Mouse (Mus musculus): ENCODE measurements at regions not wholly inside any gene's neighbourhood (a gene's known extent, or its start where the extent isn't known, plus 50 kb on each side); places are given as distances from the start of the nearest gene placed in this dataset.

DNA sequence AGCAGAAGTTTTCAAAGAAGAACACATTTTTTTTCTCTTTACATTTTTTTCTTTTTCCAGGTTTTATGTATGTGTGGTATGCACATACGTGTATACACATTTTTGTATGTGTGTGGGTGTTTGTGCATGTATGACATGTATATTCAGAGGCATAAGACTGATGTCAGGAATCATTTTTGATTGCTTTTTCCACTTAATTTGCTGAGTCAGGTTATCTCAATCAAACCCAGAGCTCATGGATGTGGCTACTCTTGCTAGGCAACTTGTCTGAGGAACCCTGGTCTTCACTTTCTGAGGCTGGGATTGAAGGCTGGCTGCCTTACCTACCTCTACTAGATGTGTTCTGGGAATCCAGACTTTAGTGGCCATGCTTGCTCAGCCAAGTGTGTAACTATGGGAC, 174.2 kb upstream of the Stt3b start:
- H3K36me3 ChIP-seq (ENCODE audit: control insufficient read depth, insufficient read depth, low read length), result no peaks in the 10 kb centered on the region
- H3K9ac ChIP-seq (ENCODE audit: low read length), result no peak overlapping the region
- no peak overlapping the region for H3K4me2 ChIP-seq (ENCODE audit: low read depth, low read length)
- ATAC-seq (ENCODE audit: low read depth), result no peak
- no peak overlapping the region for H3K4me3 ChIP-seq (ENCODE audit: low read length)
- no peaks in the 10 kb centered on the region for H3K27me3 ChIP-seq (ENCODE audit: control insufficient read depth, insufficient read depth, low read depth, low read length)
- H3K9me3 ChIP-seq (ENCODE audit: control insufficient read depth, low read length), result no peaks in the 10 kb centered on the region
- WGBS, result 77% methylated on average over 1 of the region's 1 CpGs
- no peak overlapping the region for H3K27ac ChIP-seq (ENCODE audit: low read length)
- H3K4me1 ChIP-seq (replicated peaks; ENCODE audit: control insufficient read depth, insufficient read depth, low read length), result no peaks in the 10 kb centered on the region

DNA sequence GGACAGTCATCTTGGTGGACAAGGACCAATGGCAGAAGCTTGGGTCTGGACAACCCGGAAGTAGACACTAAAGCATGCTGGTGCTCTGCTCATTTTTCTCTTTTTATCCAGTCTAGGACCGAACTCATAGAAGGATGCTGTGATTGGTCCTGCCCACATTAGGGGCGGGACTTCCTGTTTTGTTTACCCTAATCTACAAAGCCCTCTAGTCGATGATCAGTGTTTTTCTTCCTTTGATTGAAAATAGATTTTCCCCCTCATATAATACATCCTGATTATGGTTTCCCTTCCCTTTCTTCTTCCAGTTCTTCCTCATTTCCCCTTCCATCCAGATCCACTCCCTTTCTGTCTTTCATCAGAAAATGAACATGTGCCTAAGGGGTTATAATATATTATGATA, 175.0 kb upstream of the Stt3b start:
- WGBS, result 81% methylated on average over 4 of the region's 4 CpGs
- ATAC-seq (ENCODE audit: low read depth), result no peak
- no peaks in the 10 kb centered on the region for H3K27me3 ChIP-seq (ENCODE audit: control insufficient read depth, insufficient read depth, low read depth, low read length)

DNA sequence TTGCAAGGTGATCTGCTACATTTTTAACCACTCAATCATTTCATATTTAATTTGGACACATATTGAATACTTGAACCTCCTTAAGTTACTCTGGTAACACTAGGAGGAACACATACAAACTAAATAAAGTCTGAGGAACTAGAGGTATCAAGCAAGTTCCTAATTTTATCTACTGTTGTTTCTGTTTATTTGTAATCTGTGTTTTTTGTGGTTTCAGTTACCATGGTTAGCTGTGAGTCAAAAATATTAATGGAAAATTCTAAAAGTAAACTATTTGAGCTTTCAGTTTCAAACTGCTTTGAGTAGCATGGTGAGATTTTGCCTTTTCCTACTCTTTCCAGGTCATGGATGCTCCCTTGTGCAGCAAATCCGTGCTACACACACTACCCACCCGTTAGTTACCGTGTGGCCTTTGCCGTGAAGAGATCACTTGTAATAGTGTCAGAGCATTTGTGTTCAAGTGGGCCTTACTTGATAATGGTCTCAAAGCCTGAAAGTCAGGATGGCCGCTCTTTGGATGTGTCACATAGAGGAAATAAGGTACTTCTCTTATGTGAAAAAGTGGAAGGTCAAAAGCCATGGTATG, 177.0 kb upstream of the Stt3b start:
- Histone ChIP-seq H3K4me2 (ENCODE audit: low read depth, low read length) (no peak overlapping the region), H3K36me3 (ENCODE audit: control insufficient read depth, insufficient read depth, low read length) (no peaks in the 10 kb centered on the region), H3K27ac (ENCODE audit: low read length) (no peak overlapping the region), H3K27me3 (ENCODE audit: control insufficient read depth, insufficient read depth, low read depth, low read length) (no peaks in the 10 kb centered on the region), H3K4me1 (replicated peaks; ENCODE audit: control insufficient read depth, insufficient read depth, low read length) (no peaks in the 10 kb centered on the region), H3K9me3 (ENCODE audit: control insufficient read depth, low read length) (no peaks in the 10 kb centered on the region), H3K4me3 (ENCODE audit: low read length) (no peak overlapping the region), H3K9ac (ENCODE audit: low read length) (no peak overlapping the region)
- no peak for ATAC-seq (ENCODE audit: low read depth)
- WGBS, result 80% methylated on average over 5 of the region's 5 CpGs

More for the DNA sequence above, 175.0 kb upstream of the Stt3b start:
- H3K9ac ChIP-seq (ENCODE audit: low read length), result no peak overlapping the region
- no peak overlapping the region for H3K4me3 ChIP-seq (ENCODE audit: low read length)
- no peak overlapping the region for H3K4me2 ChIP-seq (ENCODE audit: low read depth, low read length)
- no peaks in the 10 kb centered on the region for H3K36me3 ChIP-seq (ENCODE audit: control insufficient read depth, insufficient read depth, low read length)
- H3K9me3 ChIP-seq (ENCODE audit: control insufficient read depth, low read length), result no peaks in the 10 kb centered on the region
- H3K27ac ChIP-seq (ENCODE audit: low read length), result no peak overlapping the region
- no peaks in the 10 kb centered on the region for H3K4me1 ChIP-seq (replicated peaks; ENCODE audit: control insufficient read depth, insufficient read depth, low read length)

DNA sequence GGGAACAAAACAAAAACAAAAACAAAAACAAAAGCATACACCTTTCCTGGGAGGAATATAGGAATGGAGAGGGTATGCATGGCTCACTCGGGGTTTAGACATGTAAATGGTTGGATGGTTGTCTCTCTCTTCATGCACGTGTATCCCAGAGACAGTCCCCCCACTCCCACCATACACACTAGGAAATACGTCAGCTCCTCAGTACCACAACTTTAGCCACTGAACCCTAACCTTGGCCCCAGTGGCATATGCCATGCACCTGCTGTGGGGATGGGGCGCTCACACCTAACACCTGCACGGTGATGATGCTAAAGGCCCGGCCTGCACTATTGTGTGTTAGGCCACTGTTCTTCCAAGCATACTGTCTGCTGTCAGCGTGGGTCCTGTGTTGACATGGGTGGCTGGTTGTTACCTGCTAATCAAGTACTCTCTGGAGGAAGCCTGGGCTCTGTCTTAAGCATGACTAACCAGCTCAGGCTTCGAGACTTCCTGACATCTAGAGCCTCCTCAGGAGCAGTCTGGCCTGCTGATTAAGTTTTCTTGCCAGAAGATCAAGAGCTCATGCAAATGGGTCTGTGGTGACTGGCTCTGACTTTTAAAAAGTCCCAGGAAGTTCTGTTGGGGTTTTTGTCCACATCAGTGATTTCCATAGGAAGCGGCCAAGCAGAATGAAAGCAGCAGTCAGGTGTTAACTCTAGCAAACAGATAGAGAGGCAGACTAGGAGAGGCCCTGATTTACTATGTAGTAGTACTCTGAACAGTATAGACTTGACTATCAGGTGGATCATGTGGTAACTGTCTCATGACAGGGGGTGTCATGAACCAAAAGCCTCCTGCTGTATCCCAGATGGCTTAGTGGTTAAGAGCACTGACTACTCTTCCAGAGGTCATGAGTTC, 178.9 kb upstream of the Stt3b start:
- Histone ChIP-seq H3K9me3 (ENCODE audit: control insufficient read depth, low read length) (no peaks in the 10 kb centered on the region), H3K9ac (ENCODE audit: low read length) (no peak overlapping the region), H3K4me2 (ENCODE audit: low read depth, low read length) (no peak overlapping the region), H3K27ac (ENCODE audit: low read length) (no peak overlapping the region), H3K27me3 (ENCODE audit: control insufficient read depth, insufficient read depth, low read depth, low read length) (no peaks in the 10 kb centered on the region), H3K4me1 (replicated peaks; ENCODE audit: control insufficient read depth, insufficient read depth, low read length) (no peaks in the 10 kb centered on the region), H3K4me3 (ENCODE audit: low read length) (no peak overlapping the region), H3K36me3 (ENCODE audit: control insufficient read depth, insufficient read depth, low read length) (no peaks in the 10 kb centered on the region)
- no peak for ATAC-seq (ENCODE audit: low read depth)
- 81% methylated on average over 9 of the region's 9 CpGs for WGBS

DNA sequence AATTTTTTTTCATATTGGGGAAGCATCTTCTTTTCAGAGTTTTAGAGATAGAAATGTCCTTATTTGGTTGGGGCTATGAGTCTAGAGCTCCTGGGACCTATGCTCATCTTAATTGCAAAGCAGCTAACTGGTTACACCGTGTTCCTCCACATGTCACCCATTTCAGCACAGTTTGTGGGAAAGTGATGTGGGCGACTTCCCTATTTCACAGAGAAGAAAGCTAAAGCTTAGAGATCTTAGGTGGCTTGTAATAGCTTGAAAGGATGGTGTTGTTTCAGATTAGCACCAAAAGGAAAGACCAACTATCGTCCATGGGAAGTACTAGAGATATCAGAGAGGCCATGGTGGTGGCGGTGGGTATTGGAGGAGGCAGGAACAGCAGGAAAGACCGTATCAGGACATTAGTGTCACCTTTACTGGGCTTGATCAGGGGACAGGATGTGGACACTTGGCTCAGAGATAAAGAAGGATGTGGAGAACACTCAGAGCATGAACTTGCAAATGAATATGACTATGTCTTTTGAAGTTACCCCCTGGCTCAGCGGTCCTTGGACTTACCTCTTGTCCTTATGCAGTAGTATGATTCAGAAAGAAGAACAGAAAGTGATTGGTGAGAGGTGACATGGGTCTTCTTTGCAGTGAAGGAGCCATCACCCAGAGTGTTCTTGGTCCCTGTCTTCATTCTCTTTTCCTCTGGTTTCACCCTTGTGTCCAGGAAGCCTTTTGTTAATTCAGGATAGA, 182.4 kb upstream of the Stt3b start:
- H3K27me3 ChIP-seq (ENCODE audit: control insufficient read depth, insufficient read depth, low read depth, low read length), result peaks cover 2% of the 10 kb centered on the region; the same call in 1 of the 2 replicates
- no peak overlapping the region for H3K9ac ChIP-seq (ENCODE audit: low read length)
- no peak overlapping the region for H3K4me3 ChIP-seq (ENCODE audit: low read length)
- H3K4me2 ChIP-seq (ENCODE audit: low read depth, low read length), result no peak overlapping the region
- no peak for ATAC-seq (ENCODE audit: low read depth)
- 64% methylated on average over 6 of the region's 6 CpGs for WGBS
- no peaks in the 10 kb centered on the region for H3K4me1 ChIP-seq (replicated peaks; ENCODE audit: control insufficient read depth, insufficient read depth, low read length)
- no peak overlapping the region for H3K27ac ChIP-seq (ENCODE audit: low read length)
- H3K36me3 ChIP-seq (ENCODE audit: control insufficient read depth, insufficient read depth, low read length), result no peaks in the 10 kb centered on the region
- H3K9me3 ChIP-seq (ENCODE audit: control insufficient read depth, low read length), result no peaks in the 10 kb centered on the region

DNA sequence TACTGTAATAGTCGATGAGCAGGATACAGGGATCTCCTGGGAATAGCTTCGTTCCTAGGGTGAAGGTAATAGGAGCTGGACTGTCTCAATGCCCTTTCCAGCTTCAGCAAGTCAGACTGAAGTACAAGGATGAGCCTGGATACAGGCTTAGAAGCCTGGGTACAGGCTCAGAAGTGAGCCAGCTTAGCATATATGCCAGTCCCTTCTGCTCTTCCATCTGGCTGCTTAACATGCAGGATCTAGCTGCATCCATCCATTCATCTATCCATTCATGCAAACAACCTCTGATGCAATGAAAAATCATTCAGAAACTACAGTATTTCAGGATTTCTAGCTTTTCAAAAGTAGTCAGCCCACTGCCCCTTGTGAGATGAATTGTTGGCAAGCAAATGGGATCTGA, 183.5 kb upstream of the Stt3b start:
- Histone ChIP-seq H3K9ac (ENCODE audit: low read length) (no peak overlapping the region), H3K4me2 (ENCODE audit: low read depth, low read length) (no peak overlapping the region), H3K27me3 (ENCODE audit: control insufficient read depth, insufficient read depth, low read depth, low read length) (peaks cover 2% of the 10 kb centered on the region; the same call in 1 of the 2 replicates), H3K27ac (ENCODE audit: low read length) (no peak overlapping the region), H3K36me3 (ENCODE audit: control insufficient read depth, insufficient read depth, low read length) (no peaks in the 10 kb centered on the region), H3K4me1 (replicated peaks; ENCODE audit: control insufficient read depth, insufficient read depth, low read length) (no peaks in the 10 kb centered on the region), H3K4me3 (ENCODE audit: low read length) (no peak overlapping the region), H3K9me3 (ENCODE audit: control insufficient read depth, low read length) (no peaks in the 10 kb centered on the region)
- 85% methylated on average over 2 of the region's 2 CpGs for WGBS
- ATAC-seq (ENCODE audit: low read depth), result no peak

DNA sequence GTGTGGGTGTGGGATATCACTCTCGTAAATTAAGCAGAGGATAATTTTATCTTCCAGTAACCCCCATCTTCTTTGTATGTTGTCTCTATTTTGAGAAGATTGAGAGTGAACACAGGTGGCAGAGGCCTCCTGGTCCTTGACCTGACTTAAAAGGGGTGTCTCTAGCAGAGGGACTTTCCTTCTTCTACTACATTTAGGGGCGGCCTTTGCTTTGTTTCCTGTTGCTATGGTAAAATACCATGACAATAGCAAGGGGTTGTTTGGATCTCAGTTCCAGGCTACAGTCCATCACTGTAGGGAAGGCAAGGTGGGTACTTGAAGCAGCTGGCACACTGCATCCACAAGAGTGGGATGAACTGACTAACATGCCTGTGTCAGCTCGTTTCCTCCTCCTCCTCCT, 189.3 kb upstream of the Stt3b start:
- 59% methylated on average over 3 of the region's 3 CpGs for WGBS
- H3K9me3 ChIP-seq (ENCODE audit: control insufficient read depth, low read length), result no peaks in the 10 kb centered on the region
- H3K36me3 ChIP-seq (ENCODE audit: control insufficient read depth, insufficient read depth, low read length), result no peaks in the 10 kb centered on the region
- no peak for ATAC-seq (ENCODE audit: low read depth)
- no peak overlapping the region for H3K4me2 ChIP-seq (ENCODE audit: low read depth, low read length)
- H3K9ac ChIP-seq (ENCODE audit: low read length), result no peak overlapping the region
- peaks cover 2% of the 10 kb centered on the region; the same call in 1 of the 2 replicates for H3K27me3 ChIP-seq (ENCODE audit: control insufficient read depth, insufficient read depth, low read depth, low read length)
- H3K27ac ChIP-seq (ENCODE audit: low read length), result no peak overlapping the region
- H3K4me1 ChIP-seq (replicated peaks; ENCODE audit: control insufficient read depth, insufficient read depth, low read length), result no peaks in the 10 kb centered on the region
- H3K4me3 ChIP-seq (ENCODE audit: low read length), result no peak overlapping the region

DNA sequence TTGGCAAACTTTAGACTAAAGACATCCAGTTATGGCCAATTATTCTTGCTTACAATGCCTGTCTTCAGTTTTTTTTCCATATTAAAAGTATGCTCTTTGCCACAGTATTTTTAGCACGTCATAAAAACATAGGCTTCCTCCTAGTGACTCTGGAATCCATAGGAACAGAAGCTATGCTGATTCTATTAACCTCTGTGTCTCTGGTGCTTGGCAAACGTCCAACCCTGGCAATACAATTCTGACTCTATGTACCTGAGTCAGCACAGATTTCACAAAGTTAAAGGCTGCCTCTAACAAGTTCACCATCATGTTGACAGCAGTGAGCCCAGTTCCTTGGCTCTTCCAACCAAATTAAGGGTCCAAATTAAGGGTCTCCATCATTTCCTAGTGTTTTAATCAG, 194.6 kb upstream of the Stt3b start:
- Histone ChIP-seq H3K4me1 (replicated peaks; ENCODE audit: control insufficient read depth, insufficient read depth, low read length) (no peaks in the 10 kb centered on the region), H3K27me3 (ENCODE audit: control insufficient read depth, insufficient read depth, low read depth, low read length) (no peaks in the 10 kb centered on the region), H3K4me3 (ENCODE audit: low read length) (no peak overlapping the region), H3K36me3 (ENCODE audit: control insufficient read depth, insufficient read depth, low read length) (no peaks in the 10 kb centered on the region), H3K9me3 (ENCODE audit: control insufficient read depth, low read length) (no peaks in the 10 kb centered on the region), H3K4me2 (ENCODE audit: low read depth, low read length) (no peak overlapping the region), H3K27ac (ENCODE audit: low read length) (no peak overlapping the region), H3K9ac (ENCODE audit: low read length) (no peak overlapping the region)
- 18% methylated on average over 2 of the region's 2 CpGs for WGBS
- ATAC-seq (ENCODE audit: low read depth), result no peak

DNA sequence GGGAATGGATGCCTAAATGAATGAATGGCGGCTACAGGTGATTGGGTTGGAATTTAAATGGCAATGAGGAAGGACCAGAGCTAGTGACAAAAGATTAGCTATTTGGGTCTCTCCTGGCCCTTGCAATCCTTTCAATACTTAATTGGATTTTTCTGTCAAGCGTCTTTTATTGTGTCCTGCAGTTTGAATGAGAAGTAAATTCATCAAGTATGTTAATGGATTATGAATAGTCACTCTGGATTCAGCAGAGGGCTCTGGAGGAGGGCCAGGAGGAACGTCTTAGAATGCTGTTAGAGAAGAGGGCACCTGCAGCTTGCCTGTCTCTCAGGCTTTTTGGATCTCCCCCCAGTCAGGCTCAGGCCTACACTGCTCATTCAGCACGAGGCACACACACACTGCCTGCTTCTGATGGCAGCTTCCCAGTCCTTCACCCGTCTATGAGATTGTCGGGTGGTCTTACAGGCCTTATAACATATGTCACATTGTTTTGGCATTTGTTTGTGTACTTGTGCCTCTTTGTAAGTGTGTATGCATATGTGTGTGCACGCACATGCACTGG, 197.0 kb upstream of the Stt3b start:
- 70% methylated on average over 7 of the region's 7 CpGs for WGBS
- no peaks in the 10 kb centered on the region for H3K36me3 ChIP-seq (ENCODE audit: control insufficient read depth, insufficient read depth, low read length)
- no peak overlapping the region for H3K9ac ChIP-seq (ENCODE audit: low read length)
- no peak for ATAC-seq (ENCODE audit: low read depth)
- H3K4me3 ChIP-seq (ENCODE audit: low read length), result no peak overlapping the region
- H3K27ac ChIP-seq (ENCODE audit: low read length), result no peak overlapping the region
- H3K4me1 ChIP-seq (replicated peaks; ENCODE audit: control insufficient read depth, insufficient read depth, low read length), result no peaks in the 10 kb centered on the region
- H3K9me3 ChIP-seq (ENCODE audit: control insufficient read depth, low read length), result no peaks in the 10 kb centered on the region
- H3K4me2 ChIP-seq (ENCODE audit: low read depth, low read length), result no peak overlapping the region
- no peaks in the 10 kb centered on the region for H3K27me3 ChIP-seq (ENCODE audit: control insufficient read depth, insufficient read depth, low read depth, low read length)
